Mouse (Mus musculus): ENCODE results near the gene Dsn1. TPM values are rescaled to one million over a fixed set of nuclear protein-coding genes. Genes with fewer than 3 reads are reported as not detected.

Gene Dsn1
- total RNA-seq (2023): 14.2 TPM

GRCm38 (mm10) chr2:157006511-157007233, at the start of gene Dsn1:
Dsn1 (minus strand) TSS chr2:157007154.

GRCm38 (mm10) chr2:156991470-156992319, 15.3 kb downstream of the Dsn1 start, which contains the start of gene Ndrg3:
Ndrg3 (minus strand) TSS chr2:156992056.

Other genes starting within 250 kb of the Dsn1 start
- 2.3 TPM for gene Myl9, start 231.7 kb downstream of the Dsn1 start, total RNA-seq (2023)
- gene Tgif2, start 167.1 kb downstream of the Dsn1 start, total RNA-seq (2023): 70.1 TPM
- 4.4 TPM for gene 4930518I15Rik, start 149.2 kb downstream of the Dsn1 start, total RNA-seq (2023)
- 61.3 TPM for gene Rab5if, start 144.0 kb downstream of the Dsn1 start, total RNA-seq (2023)
- 29.3 TPM for gene Sla2, start 120.0 kb downstream of the Dsn1 start, total RNA-seq (2023)
- gene Ndrg3, start 15.1 kb downstream of the Dsn1 start, total RNA-seq (2023): 91.7 TPM
- 0.68 TPM for gene Soga1, start 72.1 kb upstream of the Dsn1 start, total RNA-seq (2023)
- not detected for gene Tldc2, start 79.9 kb upstream of the Dsn1 start, total RNA-seq (2023)
- gene Samhd1, start 128.1 kb upstream of the Dsn1 start, total RNA-seq (2023): 382 TPM
- 29.2 TPM for gene Rbl1, start 197.4 kb upstream of the Dsn1 start, total RNA-seq (2023)

Measured in CD4-positive naive resting alpha-beta T cell, adult 57 days (primary cell).